Mouse (Mus musculus) bone marrow, adult 2 months (tissue): ENCODE measurements at regions not wholly inside any gene's neighbourhood (a gene's known extent, or its start where the extent isn't known, plus 50 kb on each side); places are given as distances from the start of the nearest gene placed in this dataset.

ENCODE experiments used
- H3K27ac ChIP-seq: fragments of 200-500 bp; 2 replicates; pipeline ENCODE4 v1.5.1; 2012; ENCODE audit warnings: low read depth, mild to moderate bottlenecking, control low read depth, inconsistent platforms, low read length; ENCODE audit not compliant: control insufficient read depth, poor library complexity, insufficient read depth
- H3K4me1 ChIP-seq: fragments of 200-500 bp; 2 replicates; pipeline ENCODE4 v1.6.1; 2011; ENCODE audit warnings: low read length; ENCODE audit not compliant: control insufficient read depth, insufficient read depth
- H3K4me3 ChIP-seq: fragments of 200-500 bp; replicated peaks from 2 replicates; pipeline ENCODE3; 2011; ENCODE audit warnings: mild to moderate bottlenecking, low read depth, low read length, control low read depth; ENCODE audit not compliant: control insufficient read depth
- CTCF ChIP-seq: fragments of 200-500 bp; IDR thresholded peaks from 2 replicates; pipeline ENCODE4 v1.5.1; 2011; ENCODE audit warnings: low read length, control low read depth; ENCODE audit not compliant: control insufficient read depth, insufficient read depth
- POLR2A ChIP-seq: fragments of 200-500 bp; IDR thresholded peaks from 2 replicates; pipeline ENCODE4 v1.6.1; 2011; ENCODE audit warnings: low read depth, mild to moderate bottlenecking, control low read depth, low read length, borderline replicate concordance; ENCODE audit not compliant: control insufficient read depth
- WGBS: fragments of 180-500 bp; shearing (Covaris S2); methylation state at CpG from one replicate; pipeline ENCODE4 v1.1.7; 2018; 5-methylcytosine and 5-hydroxymethylcytosine counted together

DNA sequence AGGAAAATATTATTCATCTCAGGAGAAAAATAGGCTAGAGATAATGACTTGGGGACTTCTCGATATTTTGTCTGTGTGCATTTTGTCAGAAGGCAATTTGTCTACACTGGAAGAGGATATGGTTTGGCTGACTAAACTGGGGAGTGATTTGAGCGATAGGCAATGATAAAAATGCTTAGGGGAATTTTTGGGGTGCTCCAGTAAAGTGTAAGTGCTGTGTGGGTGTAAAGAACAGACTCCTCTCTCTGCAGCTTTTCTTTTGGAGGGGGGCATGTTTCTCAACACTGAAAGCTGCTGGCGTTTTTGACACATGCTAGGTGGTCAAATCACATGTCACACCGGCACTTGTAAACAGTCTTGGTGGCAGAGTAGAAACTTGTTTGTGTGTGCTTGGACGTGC is 171.4 kb downstream of the Kcnrg start:
- no peaks in the 10 kb centered on the region; the same call in 1 of the 2 replicates for H3K4me1 ChIP-seq
- H3K4me3 ChIP-seq: no peak overlapping the region
- 75% methylated on average over 5 of the region's 5 CpGs for WGBS
- TF ChIP-seq CTCF: no peak
- TF ChIP-seq POLR2A: no peak
- no peak overlapping the region for H3K27ac ChIP-seq

DNA sequence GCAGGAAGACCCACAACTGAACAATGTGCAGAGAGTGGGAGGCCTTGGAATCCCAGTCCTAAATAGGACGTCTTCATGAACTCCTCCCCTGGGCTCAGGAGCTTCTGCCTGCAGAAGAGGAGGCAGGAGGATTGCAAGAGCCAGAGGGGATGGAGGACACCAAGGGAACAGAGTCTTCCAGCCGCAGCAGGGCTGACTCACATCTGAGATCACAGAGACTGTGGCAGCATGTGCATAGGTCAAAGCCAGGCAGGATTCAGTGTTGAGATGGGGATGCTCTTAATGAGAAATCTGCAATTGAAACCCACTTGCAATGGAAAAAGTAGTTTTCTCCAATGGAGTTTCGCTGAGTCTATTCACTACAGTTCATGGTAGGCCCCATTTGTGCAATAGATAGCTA is 175.9 kb downstream of the Kcnrg start:
- Histone ChIP-seq H3K4me1 (no peaks in the 10 kb centered on the region), H3K4me3 (no peak overlapping the region), H3K27ac (no peak overlapping the region; the same call in 1 of the 2 replicates)
- WGBS: 78% methylated on average over 3 of the region's 3 CpGs
- TF ChIP-seq POLR2A: no peak
- TF ChIP-seq CTCF: no peak

DNA sequence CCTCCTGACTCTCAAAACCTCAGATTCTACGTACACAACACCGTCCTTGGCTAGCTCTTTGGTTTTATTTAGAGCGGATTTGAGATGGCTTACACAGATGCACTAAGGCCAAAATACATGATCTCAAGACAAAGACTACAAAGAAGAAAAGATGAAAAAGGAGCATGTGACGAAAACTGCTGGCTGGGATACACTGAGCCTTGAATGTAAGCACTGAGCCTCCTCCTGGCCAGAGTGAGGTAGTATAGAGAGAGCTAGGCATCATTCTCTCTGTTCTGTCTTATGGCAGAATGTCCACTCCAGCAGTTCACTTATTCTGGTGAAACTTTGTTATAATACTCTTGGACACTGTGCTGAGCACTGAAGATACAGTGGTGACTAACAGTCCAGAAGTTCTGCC is 177.4 kb downstream of the Kcnrg start:
- TF ChIP-seq CTCF: no peak
- no peak for TF ChIP-seq POLR2A
- Histone ChIP-seq H3K4me3 (no peak overlapping the region), H3K27ac (no peak overlapping the region), H3K4me1 (peaks cover 2% of the 10 kb centered on the region; the same call in 1 of the 2 replicates)
- WGBS: 89% methylated on average over 4 of the region's 4 CpGs

DNA sequence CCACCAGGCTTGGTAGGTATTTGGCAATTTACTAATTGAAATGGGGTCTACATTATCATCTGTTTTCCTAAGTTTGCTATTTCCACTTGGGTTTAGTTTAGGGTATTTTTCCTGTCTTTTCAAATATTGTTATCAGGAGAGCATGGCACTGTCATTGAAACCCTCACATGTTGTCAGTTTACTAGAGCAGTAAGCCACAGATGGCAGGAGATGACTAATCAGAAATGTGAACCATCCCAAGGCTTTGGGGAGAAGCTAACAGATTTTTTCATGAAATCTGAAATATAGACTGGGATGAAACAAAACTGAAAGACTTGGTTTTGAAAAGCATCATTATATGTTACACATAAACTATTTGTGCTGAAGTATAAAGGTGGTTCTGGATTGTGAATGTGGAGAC is 178.8 kb downstream of the Kcnrg start:
- Histone ChIP-seq H3K4me3 (no peak overlapping the region), H3K27ac (no peak overlapping the region), H3K4me1 (peaks cover 2% of the 10 kb centered on the region; the same call in 1 of the 2 replicates)
- TF ChIP-seq POLR2A (no peak), CTCF (no peak)

DNA sequence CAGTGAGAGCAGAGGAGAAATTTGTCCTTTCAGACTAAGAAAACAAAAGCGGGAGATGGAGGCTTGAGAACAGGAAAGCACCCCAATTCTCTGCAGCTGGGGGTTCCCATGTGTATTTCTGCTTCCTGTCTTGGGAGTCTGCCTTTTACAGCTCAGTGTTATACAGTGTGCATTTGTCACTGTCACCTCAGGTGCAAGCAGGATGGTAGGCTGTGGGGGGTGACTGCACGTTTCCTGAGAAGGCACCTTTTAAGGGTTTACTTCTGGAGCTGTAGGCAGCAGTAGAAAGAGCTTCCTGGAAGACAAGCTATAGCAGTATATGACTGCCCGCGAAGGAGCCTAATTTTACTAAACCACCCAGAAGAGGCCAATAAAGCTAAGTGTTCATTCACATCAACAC is 180.5 kb downstream of the Kcnrg start:
- Histone ChIP-seq H3K27ac (no peak overlapping the region), H3K4me1 (peaks cover 2% of the 10 kb centered on the region; the same call in 1 of the 2 replicates), H3K4me3 (no peak overlapping the region)
- WGBS: 41% methylated on average over 4 of the region's 4 CpGs
- no peak for TF ChIP-seq POLR2A
- TF ChIP-seq CTCF: no peak

DNA sequence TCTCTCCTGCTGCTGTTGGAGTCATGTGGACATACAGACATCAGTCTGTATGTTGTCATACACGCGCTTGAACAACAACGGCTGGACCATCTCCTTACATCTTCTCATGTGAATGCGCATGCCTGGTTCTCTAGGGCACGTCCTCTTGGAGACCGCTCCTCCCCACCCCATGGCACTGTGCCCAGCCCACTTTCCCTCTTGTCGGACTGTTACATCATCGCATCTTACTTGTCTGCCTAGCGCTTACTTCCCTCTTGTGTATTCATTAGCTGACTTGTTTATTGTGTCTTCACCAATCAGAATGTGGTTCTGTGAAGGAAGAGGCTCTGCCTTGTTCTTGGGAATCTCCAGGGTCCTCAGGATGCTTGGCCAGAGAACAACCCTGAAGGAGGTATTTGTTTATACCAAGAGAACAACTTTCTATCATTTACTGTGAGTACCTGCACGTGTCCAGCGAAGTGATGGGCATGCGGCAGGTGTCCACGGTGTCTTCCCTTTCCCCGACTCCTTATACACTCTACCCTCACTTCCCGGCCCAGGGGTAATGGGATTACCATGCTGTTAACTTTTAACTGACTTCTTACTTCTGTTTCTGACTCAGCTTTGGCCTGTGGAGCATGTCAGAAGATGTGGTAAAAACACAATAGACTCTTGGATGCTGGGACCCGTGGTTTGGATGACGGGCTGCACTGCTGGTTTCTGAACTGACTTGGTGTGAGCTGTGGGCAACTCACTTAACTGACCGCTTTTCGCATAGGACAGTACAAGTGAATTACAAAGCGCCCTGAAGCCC is 181.9 kb downstream of the Kcnrg start:
- WGBS: 62% methylated on average over 20 of the region's 20 CpGs
- Histone ChIP-seq H3K27ac (no peak overlapping the region), H3K4me1 (peaks cover 2% of the 10 kb centered on the region; the same call in 1 of the 2 replicates), H3K4me3 (no peak overlapping the region)
- no peak for TF ChIP-seq POLR2A

DNA sequence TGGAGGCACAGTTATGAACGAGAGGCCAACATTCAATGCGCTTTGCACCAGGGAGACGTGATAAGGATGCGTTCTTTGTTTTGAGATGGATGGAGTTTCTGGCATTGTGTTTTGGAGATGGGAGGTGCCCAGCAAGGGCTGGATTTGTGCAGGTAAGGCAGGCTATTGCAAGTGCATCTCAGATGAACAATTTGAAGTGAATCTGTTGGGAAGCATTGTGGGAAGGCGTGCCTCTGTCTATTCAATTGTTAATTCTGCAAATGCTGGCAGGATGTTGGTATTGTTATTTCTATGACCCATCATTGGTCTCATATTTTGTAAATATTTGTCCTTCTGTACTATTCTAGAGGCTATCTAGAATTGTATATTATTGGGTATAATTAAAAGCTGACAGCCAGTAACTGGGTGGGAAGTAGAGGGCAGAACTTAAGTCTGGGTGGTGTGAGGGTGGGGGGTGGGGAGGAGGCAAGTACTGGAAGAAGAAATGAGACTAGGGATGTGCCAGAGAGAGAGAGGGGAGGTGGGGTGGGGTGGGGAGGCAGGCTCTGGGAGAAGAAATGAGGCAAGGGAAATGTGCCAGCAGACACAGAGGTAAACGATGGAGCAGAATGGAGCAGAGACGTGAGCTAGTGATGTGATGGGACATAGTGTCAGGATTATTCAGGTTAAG is 188.9 kb downstream of the Kcnrg start:
- Histone ChIP-seq H3K4me3 (no peak overlapping the region), H3K27ac (no peak overlapping the region), H3K4me1 (no peaks in the 10 kb centered on the region)
- 84% methylated on average over 7 of the region's 7 CpGs for WGBS
- TF ChIP-seq CTCF: no peak

DNA sequence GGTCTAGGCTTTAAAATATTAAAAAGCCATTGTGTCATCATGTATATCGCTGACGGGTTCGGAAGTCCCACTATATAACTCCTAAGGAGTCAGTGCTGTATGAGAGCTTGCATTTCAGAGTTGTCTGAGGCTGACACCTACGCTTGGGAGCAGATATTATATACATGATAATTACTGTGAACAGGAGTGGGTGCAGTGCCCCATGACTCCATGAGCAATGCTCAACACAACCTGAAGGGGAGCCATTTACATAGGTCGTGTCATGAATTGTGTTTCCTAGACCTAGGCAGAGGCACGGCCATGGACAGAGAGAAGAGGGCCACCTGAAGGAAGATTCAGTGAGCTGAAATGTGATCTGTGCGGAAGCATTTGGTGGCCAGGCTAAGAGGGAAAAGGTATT is 189.4 kb downstream of the Kcnrg start:
- WGBS: 88% methylated on average over 7 of the region's 7 CpGs
- Histone ChIP-seq H3K4me1 (no peaks in the 10 kb centered on the region; the same call in 1 of the 2 replicates), H3K4me3 (no peak overlapping the region), H3K27ac (no peak overlapping the region)
- TF ChIP-seq CTCF (no peak), POLR2A (no peak)
